Mouse (Mus musculus) E14TG2a.4 (cell line): ENCODE results near the gene Rimbp2.

Experiments
- CTCF ChIP-seq: conservative IDR thresholded peaks from 2 replicates; pipeline ENCODE4 v1.5.1; 2014; ENCODE audit warnings: low read length
- POU5F1 ChIP-seq: IDR thresholded peaks from 2 replicates; pipeline ENCODE4 v1.6.1; 2014; ENCODE audit warnings: low read length, borderline replicate concordance

- TF ChIP-seq CTCF: no peak
- TF ChIP-seq POU5F1: no peak
Observed at GRCm38 (mm10) chr5:128746261-128746660, 207.0 kb downstream of the Rimbp2 start.
